Mouse (Mus musculus): ENCODE data around the gene Tmed3. TPM values are rescaled to one million over a fixed set of nuclear protein-coding genes. Genes with fewer than 3 reads are reported as not detected.

Tmed3 gene
- 67.1 and 72.8 TPM in 2 replicates for total RNA-seq (2021)
- long read RNA-seq, experiment 1, transcript Tmed3-201 (3 exons, 1,346 nt): major isoform, 172 of 186 reads
- long read RNA-seq, experiment 1, partial matches to known transcripts: 7 of 186 reads
- long read RNA-seq, experiment 1, other reads (novel, unspliced or antisense): 7 of 186 reads
- long read RNA-seq, experiment 2, transcript Tmed3-201 (3 exons, 1,346 nt): major isoform, 99 of 114 reads
- long read RNA-seq, experiment 2, partial matches to known transcripts: 15 of 114 reads
- long read RNA-seq, experiment 2, other reads (novel, unspliced or antisense): 0 of 114 reads

DNA sequence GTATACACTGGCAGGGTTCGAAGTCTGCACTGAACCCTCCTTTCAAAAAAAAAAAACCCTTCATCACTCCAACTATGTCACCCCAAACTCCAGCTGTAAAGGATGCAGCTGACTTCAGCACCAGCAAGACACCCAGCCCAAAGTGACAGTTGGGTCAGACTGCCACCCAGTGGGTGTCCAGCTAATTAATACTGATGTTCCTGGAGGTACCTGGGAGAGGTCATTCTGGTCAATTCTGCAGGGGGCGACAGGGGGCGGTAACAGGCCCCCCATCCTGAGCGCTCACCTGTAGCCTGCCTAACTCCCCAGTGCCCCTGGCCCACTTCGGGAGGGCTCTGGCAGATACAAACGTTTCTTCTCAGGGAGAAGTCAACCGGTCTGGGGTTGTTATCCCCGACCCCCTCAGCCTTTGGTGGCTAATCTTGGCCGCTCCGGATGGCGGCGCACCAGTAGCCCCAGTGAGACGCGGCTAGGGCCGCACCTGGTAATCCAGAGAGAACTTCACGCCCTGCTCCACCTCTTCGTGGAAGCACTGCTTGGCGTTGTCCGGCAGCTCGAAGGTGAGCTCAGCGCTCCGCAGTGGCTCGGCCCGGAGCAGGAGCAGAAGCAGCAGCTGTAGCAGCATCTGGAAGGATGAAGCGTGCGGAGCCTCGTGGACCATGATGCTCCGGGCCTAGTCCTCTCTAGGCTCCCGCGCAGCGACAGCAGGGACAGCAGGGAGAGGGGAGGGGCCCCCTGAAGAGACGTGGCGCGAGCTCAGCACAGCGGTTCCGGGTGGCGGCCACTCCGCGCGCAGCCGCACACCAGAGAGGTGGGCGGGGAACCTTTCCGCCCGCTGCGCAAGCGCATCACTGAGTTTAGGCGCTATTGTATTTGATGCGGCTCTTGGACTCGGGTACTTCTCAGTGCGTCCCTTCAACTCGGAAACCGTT lies at the start of gene Tmed3:
Gene Tmed3 (minus strand): TSS at position 804 of the 932 bp plus-strand sequence.
- DNase-seq: peak; percentile 95

DNA sequence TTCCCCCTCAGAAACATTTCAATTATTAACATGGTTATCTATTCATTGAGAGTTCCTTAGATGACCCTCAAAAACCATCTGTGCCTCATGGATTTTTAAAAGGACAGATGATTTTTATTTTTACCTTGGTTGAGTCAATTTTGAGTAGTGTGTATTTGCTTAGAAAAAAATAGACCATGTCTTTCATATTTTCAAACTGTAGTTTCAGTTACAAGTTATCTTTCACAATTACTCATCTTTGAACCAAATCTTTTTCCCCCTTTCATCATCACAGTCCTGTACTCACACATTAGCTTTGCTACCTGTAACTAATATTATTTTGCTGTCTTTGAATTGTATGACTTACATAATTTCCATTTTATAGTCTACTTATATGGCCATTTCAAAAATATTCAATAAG lies 35.2 kb upstream of the Tmed3 start:
- no peak for DNase-seq

DNA sequence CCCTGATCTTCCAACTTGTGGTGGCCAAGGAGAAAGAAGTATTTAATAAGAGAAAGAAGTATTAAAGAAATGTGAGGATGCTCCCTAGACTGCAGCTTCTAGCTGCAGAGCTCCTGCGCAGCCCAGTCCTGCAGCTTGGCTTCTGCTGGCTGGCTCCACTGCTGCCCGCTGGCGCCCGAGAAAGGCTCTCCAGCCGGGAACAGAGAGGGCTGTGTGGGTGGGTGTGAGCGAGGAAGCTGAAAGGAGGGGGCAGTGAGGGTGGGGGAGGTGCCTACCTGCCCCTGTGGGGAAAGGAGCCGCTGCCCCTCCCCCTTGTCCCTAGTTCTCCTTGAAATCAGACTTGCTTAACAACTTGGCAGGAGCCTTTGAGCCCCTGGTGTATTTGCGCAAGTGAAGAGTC lies 33.4 kb upstream of the Tmed3 start, which contains the start of gene Ankrd34c:
Gene Ankrd34c (minus strand): TSS at position 181 of the 400 bp plus-strand sequence.
- peak; percentile 7 for DNase-seq

DNA sequence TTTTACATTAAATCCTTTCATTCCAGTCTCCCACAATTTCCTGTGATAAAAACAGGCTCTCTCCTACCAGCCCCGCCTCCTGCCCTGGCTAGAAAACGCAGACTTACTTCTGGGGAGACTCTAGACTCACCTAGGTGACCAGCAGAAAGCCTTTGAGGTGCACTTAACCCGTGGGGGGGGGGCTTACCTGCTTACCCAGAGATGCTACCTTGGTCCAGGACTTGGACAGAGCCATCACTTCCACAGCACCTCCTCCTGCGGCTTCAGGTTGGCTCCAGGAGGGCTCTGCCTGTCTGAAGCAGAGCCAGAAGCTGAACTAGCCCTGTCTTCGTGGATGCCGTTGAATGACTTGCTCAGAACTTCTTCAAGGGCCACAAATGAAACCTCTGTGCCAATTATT lies 33.0 kb upstream of the Tmed3 start:
- no peak for DNase-seq

DNA sequence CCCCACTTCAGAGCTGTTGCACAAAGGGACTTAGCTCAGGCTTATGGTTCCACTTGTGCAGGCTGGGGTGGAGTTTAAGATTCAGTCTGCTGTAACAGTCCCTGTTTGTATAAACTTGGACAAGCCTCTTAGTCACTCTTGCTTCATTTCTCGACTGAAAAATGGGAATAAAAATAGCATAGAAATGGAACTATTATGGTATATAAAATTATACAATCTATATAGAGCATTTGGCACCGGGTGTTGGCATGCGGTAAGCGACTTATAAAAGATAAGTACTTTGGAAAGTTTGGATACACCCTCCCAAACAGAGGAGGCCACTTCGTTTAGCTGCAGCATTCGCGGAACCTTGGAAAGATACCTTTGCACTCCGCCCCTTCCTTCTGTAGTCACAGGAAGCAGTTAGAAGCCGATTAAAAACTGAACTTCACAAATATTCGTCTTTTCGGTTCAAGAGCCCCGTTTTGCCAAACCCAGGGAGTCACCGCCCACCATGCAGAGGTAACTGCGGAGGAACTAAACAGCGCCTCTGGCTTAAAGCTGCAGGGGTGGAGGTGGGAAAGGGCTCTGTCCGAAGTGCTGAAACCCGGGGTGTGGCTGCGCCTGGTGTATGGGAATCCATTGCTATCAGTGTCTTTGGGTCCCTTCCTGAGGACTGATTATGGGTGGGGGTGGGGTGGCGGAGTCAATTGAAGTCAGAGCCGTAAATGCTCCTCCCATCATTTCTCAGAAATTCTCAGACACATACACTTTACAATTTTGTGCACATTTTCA lies 32.3 kb upstream of the Tmed3 start:
- DNase-seq: peak; percentile 73

DNA sequence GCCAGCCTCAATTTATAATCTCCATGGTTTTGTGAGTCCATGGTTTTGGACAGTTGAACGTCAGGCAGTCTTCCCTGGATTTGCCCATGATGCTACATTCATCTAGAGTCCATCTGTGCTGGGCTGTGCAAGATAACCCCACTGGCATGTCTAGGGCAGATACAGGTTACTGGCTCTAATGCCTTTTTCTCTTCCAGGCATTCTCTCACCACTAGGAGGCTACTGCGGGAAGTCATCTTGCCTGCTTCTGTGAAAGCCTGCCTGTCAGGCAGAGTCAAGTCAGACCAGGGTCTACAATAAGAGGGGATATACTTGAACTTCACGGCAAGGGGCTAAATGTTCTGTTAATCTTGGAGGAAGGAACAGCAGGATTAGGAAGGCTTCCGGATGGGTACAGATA lies 2.0 kb upstream of the Tmed3 start:
- DNase-seq: peak; percentile 14

DNA sequence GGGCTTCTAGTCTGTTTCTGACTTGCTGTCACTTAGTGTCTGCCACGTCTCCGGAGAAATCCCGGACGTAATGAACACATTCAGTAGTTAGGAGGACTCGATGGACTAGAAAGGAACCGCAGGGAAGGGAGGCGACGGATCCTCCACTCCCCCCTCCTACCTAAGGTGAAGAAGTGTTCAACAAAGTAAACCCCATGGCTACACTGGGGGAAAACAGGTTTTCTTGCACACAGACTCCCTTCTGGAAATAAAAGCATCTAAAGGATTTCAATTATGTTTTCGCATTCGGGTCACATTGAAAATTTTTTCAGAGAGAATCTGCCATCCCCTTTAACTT lies 297 bp upstream of the Tmed3 start:
- no peak for DNase-seq

DNA sequence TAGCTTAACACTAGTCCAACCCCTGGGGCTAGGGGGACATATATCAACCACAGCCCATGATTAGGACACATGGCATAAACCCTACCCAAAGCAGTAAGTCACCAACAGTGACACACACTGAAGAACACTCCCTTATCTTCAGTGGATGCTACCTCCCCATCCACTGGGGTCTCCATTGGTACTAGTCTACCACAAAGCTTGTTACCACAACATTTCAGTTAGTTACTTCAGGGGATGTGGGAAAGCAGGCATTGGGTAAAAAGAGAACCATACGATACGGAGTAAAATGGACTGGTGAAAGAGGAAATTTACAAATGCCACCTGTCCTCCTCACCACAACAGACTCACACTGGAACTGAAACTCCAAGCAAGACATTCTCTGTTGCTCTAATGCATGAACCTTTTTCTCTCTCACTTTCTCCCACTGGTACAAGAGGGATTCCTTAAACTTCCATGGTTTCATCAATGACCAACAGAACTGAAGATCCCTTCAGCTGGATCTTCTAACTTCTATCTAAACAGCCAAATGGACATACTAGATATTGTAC lies 3.9 kb downstream of the Tmed3 start:
- no peak for DNase-seq

GRCm38 (mm10) chr9:89695143-89695542 lies 9.7 kb downstream of the Tmed3 start:
- no peak for DNase-seq

DNA sequence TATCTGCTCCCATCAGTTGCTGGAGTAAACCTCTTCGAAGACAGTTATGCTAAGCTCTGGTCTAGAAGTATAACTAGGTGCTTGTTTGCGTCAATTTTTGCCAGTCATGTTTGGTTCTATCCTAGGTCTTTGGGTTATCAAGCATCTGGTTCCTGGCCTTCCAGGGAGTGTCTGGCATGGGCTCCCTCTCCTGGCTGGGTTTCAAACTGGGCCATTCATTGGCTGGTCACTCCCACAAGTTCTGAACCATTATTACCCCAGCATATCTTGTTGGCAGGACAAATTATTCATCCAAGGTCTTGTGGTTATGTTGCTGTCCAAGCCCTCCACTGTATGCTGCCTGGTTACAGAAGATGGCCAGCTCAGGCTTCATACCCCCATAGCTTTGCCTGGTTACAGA lies 11.2 kb downstream of the Tmed3 start:
- peak; percentile 31 for DNase-seq

DNA sequence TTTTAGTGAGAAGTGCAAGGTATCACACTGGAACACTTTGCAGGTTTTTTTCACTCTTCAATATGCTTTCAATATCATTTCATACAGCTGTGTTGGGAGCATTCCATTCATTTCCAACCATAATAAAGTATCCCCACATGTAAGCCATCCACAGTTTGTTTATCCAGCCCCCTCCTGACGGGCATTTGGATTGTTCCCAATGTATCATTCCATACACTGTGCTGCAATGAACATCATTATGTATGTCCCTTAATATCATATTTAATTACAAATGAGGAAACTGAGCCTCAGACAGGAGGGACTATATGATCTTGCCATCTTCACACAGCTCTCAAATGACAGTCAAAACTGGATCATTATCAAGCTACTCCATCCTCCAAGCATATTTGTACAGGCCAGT lies 15.7 kb downstream of the Tmed3 start:
- no peak for DNase-seq

GRCm38 (mm10) chr9:89687503-89688226 lies 17.2 kb downstream of the Tmed3 start:
- peak; percentile 18 for DNase-seq

GRCm38 (mm10) chr9:89686262-89686661 lies 18.6 kb downstream of the Tmed3 start:
- DNase-seq: no peak

GRCm38 (mm10) chr9:89678974-89679373 lies 25.9 kb downstream of the Tmed3 start:
- DNase-seq: peak; percentile 31

DNA sequence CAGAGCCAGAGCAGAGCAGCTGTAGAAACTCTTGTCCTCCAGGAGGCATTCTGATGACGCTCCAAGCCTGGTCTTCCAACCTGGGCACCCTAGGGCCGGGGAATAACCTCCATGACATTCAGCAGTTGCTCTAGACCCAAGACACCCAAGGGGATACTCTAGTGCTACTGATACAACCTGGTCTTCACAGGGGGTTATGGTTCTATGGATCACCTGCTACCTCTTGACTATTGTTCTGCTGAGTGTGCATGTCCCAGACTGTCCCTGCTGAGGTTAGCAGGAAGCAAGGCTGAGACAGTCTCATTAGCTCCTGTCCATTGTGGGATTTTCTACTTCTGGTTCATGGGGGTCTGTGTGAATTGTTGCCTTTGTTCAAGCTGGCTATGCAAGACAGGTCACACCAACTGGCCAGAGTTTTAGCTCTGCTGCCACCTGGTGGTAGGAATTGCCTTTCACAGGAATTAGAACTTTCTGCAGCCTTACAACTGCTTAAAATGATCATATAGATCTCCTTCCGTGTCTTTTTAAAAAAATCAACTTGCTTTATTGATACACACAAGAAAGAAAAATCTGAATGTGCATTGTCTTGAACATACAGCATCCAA lies 30.8 kb downstream of the Tmed3 start:
- DNase-seq: peak; percentile 83

DNA sequence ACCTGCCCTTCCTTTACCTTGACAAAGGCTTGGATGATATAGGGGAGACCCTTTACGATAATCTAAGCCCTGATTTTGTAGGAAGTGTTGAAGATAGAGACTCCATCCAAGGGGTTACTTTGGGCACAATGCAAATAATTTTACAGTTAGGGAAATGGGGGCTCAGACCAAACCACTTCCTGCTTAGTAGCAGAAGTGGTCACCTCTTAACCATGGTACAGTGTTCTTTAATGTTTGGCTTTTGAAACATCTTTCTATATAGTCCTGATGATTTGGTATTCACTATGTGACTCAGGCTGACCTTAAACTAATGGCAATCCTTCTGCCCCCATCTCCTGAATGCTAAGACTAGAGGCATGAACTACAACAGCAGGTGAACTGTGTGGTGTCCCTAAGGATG lies 31.5 kb downstream of the Tmed3 start:
- no peak for DNase-seq

DNA sequence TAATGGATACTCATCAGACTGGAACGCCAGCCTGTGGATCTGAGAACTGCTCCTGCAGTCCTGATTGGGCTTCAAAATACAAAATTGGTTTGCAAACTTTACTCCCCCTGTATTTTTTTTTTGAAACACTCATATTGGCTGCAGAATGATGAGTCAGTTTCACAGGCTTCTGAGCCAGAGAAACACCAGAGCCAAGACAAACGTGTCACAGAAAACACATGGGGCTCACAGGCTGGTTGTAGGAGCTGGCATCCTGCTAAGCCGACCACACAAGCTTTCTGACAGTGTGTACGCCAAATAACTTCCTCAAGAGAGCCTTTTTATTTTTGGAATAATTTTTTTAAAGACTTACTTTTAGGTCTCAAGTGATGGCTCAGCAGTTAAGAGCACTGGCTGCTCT lies 35.0 kb downstream of the Tmed3 start:
- no peak for DNase-seq

GRCm38 (mm10) chr9:89667306-89667942 lies 37.4 kb downstream of the Tmed3 start:
- peak; percentile 40 for DNase-seq

DNA sequence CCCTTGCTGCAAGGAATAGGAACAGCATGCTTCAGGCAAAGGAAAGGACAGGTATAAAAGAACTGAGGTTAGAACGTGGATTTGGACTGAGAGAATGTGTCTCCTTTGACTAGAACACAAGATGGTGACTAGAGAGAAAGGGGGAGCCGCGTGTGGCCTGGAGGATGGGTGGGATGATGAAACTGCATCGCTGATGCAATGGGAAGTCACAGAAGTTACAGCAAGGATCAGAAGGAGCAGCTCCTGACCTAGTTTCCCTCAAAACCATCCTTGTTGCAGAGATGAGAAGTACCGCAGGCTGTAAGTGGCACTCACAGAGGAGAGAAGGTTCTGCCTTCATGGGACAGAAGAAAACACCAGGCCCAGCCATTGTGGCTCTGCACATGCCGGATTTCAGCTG lies 54.0 kb downstream of the Tmed3 start:
- DNase-seq: no peak
